Mouse (Mus musculus): ENCODE measurements around the gene Nckipsd. TPM values are rescaled to one million over a fixed set of nuclear protein-coding genes. Genes with fewer than 3 reads are reported as not detected.

Nckipsd gene
- polyA plus RNA-seq, 1 experiment from 2014 or later, result 9.5 TPM

- ATAC-seq (replicated peaks; ENCODE audit: insufficient number of reproducible peaks, low FRiP score, low TSS enrichment), result no peak
- Histone ChIP-seq H3K9ac (ENCODE audit: low read depth, low read length) (peak overlapping the region; percentile 98; the same call in 1 of the 2 replicates), H3K9me3 (replicated peaks; ENCODE audit: control insufficient read depth, low read length) (no peaks in the 10 kb centered on the region), H3K36me3 (ENCODE audit: control insufficient read depth, insufficient read depth, low read length) (no peaks in the 10 kb centered on the region), H3K4me3 (ENCODE audit: low read depth, low read length) (peak overlapping the region; percentile 97), H3K4me1 (ENCODE audit: control insufficient read depth, insufficient read depth, low read length) (peaks cover 26% of the 10 kb centered on the region), H3K27me3 (ENCODE audit: control insufficient read depth, insufficient read depth, low read length) (no peaks in the 10 kb centered on the region), H3K27ac (ENCODE audit: low read depth, low read length) (0 out of 2 replicates have a peak overlapping the region, but pooled peaks have one; percentile 12), H3K4me2 (peak overlapping the region; percentile 60)
- WGBS (ENCODE audit: insufficient replicate concordance), result 27% methylated on average over 9 of the region's 9 CpGs
These were observed 25.2 kb upstream of the Nckipsd start for GRCm38 (mm10) chr9:108782836-108783547.

DNA sequence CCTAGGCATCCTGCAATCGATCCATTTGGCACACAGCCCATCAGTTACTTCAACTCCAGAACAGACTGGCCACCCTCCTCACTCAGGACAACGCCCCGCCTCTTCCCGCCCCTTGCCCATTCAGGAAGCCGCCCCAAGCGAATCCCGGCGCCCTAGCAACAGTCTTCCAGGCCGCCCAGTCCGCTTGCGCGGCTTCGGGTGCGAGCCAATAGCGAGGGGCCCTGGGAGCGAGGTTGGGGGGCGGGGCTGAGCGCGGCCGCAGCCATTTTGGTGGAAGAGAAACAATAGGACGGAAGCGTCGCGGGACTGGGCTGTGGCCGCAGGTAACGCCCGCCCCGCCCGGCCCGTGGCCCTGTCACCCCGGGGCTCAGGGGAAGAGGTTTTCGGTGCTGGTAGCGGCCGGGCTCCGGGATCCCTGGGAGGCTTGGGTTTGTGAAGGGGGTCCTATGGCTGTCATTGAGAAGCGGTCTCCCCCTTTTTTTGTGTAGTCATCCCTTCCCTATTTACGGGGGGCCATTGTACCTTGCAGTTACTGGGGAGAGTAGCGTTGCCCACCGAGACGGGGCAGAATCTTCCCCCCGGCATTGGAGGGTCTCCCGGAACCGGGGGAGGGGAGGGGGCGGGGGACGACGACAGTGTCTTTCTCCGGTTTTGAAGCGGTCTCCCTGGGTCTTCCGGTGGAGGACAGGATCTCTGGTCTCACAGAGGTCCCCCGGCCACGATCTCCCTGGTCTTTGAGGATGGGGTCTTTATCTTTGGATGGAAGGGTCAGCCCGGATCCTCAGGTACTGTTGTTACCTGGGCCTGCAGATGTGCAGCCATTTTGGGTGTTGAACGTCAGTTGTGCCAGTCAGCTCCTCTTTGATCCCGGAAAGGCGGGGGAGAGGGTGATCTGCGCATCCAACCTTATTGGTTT lies 24.4 kb upstream of the Nckipsd start, which contains the start of gene Ip6k2:
TSS of gene Ip6k2 (plus strand) at position 249 of the 916 bp plus-strand sequence.
- peak within 1 kb of the TSS; percentile 97 for H3K4me3 ChIP-seq (ENCODE audit: low read depth, low read length)
- no peaks in the 10 kb centered on the region for H3K9me3 ChIP-seq (replicated peaks; ENCODE audit: control insufficient read depth, low read length)
- H3K27ac ChIP-seq (ENCODE audit: low read depth, low read length), result peak within 1 kb of the TSS; percentile 80
- H3K27me3 ChIP-seq (ENCODE audit: control insufficient read depth, insufficient read depth, low read length), result no peaks in the 10 kb centered on the region
- ATAC-seq (replicated peaks; ENCODE audit: insufficient number of reproducible peaks, low FRiP score, low TSS enrichment), result peak; percentile 99
- H3K36me3 ChIP-seq (ENCODE audit: control insufficient read depth, insufficient read depth, low read length), result no peaks in the 10 kb centered on the region
- peaks cover 30% of the 10 kb centered on the region for H3K4me1 ChIP-seq (ENCODE audit: control insufficient read depth, insufficient read depth, low read length)
- under 1% methylated on average over 56 of the region's 56 CpGs for WGBS (ENCODE audit: insufficient replicate concordance)
- peak within 1 kb of the TSS; percentile 60 for H3K4me2 ChIP-seq
- H3K9ac ChIP-seq (ENCODE audit: low read depth, low read length), result peak within 1 kb of the TSS; percentile 98

GRCm38 (mm10) chr9:108785416-108785815 lies 22.8 kb upstream of the Nckipsd start:
- ATAC-seq (replicated peaks; ENCODE audit: insufficient number of reproducible peaks, low FRiP score, low TSS enrichment), result no peak
- peak overlapping the region; percentile 60 for H3K4me2 ChIP-seq
- H3K9ac ChIP-seq (ENCODE audit: low read depth, low read length), result no peak overlapping the region
- no peaks in the 10 kb centered on the region for H3K36me3 ChIP-seq (ENCODE audit: control insufficient read depth, insufficient read depth, low read length)
- peak overlapping the region; percentile 97 for H3K4me3 ChIP-seq (ENCODE audit: low read depth, low read length)
- H3K4me1 ChIP-seq (ENCODE audit: control insufficient read depth, insufficient read depth, low read length), result peaks cover 33% of the 10 kb centered on the region
- H3K27me3 ChIP-seq (ENCODE audit: control insufficient read depth, insufficient read depth, low read length), result no peaks in the 10 kb centered on the region
- no peaks in the 10 kb centered on the region for H3K9me3 ChIP-seq (replicated peaks; ENCODE audit: control insufficient read depth, low read length)
- H3K27ac ChIP-seq (ENCODE audit: low read depth, low read length), result no peak overlapping the region

DNA sequence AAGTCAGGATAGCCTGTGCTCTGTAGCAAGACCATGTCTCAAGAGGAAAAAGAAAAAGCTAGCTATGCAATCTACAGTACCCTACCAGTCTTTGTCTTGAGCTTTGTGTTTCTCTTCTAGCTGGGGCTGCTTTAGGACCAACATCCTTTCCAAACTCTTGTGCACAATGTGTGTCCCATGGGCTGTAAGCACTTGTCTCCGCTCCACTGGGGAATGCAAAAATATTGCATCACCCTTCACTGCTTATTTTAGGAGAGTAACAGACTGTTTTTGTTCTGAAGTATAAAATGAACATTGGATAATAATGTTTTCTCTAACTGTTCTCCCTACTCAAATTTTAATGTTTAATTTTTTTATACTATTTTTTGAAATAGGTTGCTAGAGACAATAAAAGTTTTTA lies 21.7 kb upstream of the Nckipsd start:
- no peak overlapping the region for H3K4me3 ChIP-seq (ENCODE audit: low read depth, low read length)
- 82% methylated on average over 1 of the region's 1 CpGs for WGBS (ENCODE audit: insufficient replicate concordance)
- peaks cover 33% of the 10 kb centered on the region for H3K4me1 ChIP-seq (ENCODE audit: control insufficient read depth, insufficient read depth, low read length)
- no peaks in the 10 kb centered on the region for H3K9me3 ChIP-seq (replicated peaks; ENCODE audit: control insufficient read depth, low read length)
- no peaks in the 10 kb centered on the region for H3K36me3 ChIP-seq (ENCODE audit: control insufficient read depth, insufficient read depth, low read length)
- H3K27ac ChIP-seq (ENCODE audit: low read depth, low read length), result no peak overlapping the region
- H3K27me3 ChIP-seq (ENCODE audit: control insufficient read depth, insufficient read depth, low read length), result no peaks in the 10 kb centered on the region
- ATAC-seq (replicated peaks; ENCODE audit: insufficient number of reproducible peaks, low FRiP score, low TSS enrichment), result no peak
- no peak overlapping the region for H3K9ac ChIP-seq (ENCODE audit: low read depth, low read length)
- peak overlapping the region; percentile 16 for H3K4me2 ChIP-seq

GRCm38 (mm10) chr9:108787080-108787479 lies 21.1 kb upstream of the Nckipsd start:
- no peaks in the 10 kb centered on the region for H3K9me3 ChIP-seq (replicated peaks; ENCODE audit: control insufficient read depth, low read length)
- no peak for ATAC-seq (replicated peaks; ENCODE audit: insufficient number of reproducible peaks, low FRiP score, low TSS enrichment)
- no peak overlapping the region for H3K27ac ChIP-seq (ENCODE audit: low read depth, low read length)
- H3K4me3 ChIP-seq (ENCODE audit: low read depth, low read length), result no peak overlapping the region
- H3K4me1 ChIP-seq (ENCODE audit: control insufficient read depth, insufficient read depth, low read length), result peaks cover 35% of the 10 kb centered on the region
- WGBS (ENCODE audit: insufficient replicate concordance), result 90% methylated on average over 2 of the region's 2 CpGs
- no peaks in the 10 kb centered on the region for H3K27me3 ChIP-seq (ENCODE audit: control insufficient read depth, insufficient read depth, low read length)
- H3K9ac ChIP-seq (ENCODE audit: low read depth, low read length), result no peak overlapping the region
- H3K36me3 ChIP-seq (ENCODE audit: control insufficient read depth, insufficient read depth, low read length), result no peaks in the 10 kb centered on the region
- no peak overlapping the region for H3K4me2 ChIP-seq

GRCm38 (mm10) chr9:108788713-108789112 lies 19.5 kb upstream of the Nckipsd start:
- H3K4me3 ChIP-seq (ENCODE audit: low read depth, low read length), result no peak overlapping the region
- 78% methylated on average over 3 of the region's 3 CpGs for WGBS (ENCODE audit: insufficient replicate concordance)
- H3K36me3 ChIP-seq (ENCODE audit: control insufficient read depth, insufficient read depth, low read length), result no peaks in the 10 kb centered on the region
- no peak overlapping the region for H3K27ac ChIP-seq (ENCODE audit: low read depth, low read length)
- H3K9me3 ChIP-seq (replicated peaks; ENCODE audit: control insufficient read depth, low read length), result no peaks in the 10 kb centered on the region
- no peaks in the 10 kb centered on the region for H3K27me3 ChIP-seq (ENCODE audit: control insufficient read depth, insufficient read depth, low read length)
- H3K4me1 ChIP-seq (ENCODE audit: control insufficient read depth, insufficient read depth, low read length), result peaks cover 35% of the 10 kb centered on the region
- no peak overlapping the region for H3K4me2 ChIP-seq
- no peak for ATAC-seq (replicated peaks; ENCODE audit: insufficient number of reproducible peaks, low FRiP score, low TSS enrichment)
- H3K9ac ChIP-seq (ENCODE audit: low read depth, low read length), result no peak overlapping the region

- H3K36me3 ChIP-seq (ENCODE audit: control insufficient read depth, insufficient read depth, low read length), result peaks cover 3% of the 10 kb centered on the region; the same call in 1 of the 2 replicates
- H3K27me3 ChIP-seq (ENCODE audit: control insufficient read depth, insufficient read depth, low read length), result no peaks in the 10 kb centered on the region
- no peak for ATAC-seq (replicated peaks; ENCODE audit: insufficient number of reproducible peaks, low FRiP score, low TSS enrichment)
- no peak overlapping the region for H3K9ac ChIP-seq (ENCODE audit: low read depth, low read length)
- no peak overlapping the region for H3K27ac ChIP-seq (ENCODE audit: low read depth, low read length)
- no peak overlapping the region for H3K4me3 ChIP-seq (ENCODE audit: low read depth, low read length)
- no peak overlapping the region for H3K4me2 ChIP-seq
- H3K9me3 ChIP-seq (replicated peaks; ENCODE audit: control insufficient read depth, low read length), result no peaks in the 10 kb centered on the region
- peaks cover 43% of the 10 kb centered on the region for H3K4me1 ChIP-seq (ENCODE audit: control insufficient read depth, insufficient read depth, low read length)
- 46% methylated on average over 1 of the region's 1 CpGs for WGBS (ENCODE audit: insufficient replicate concordance)
These were observed 15.9 kb upstream of the Nckipsd start for GRCm38 (mm10) chr9:108792307-108792706.

DNA sequence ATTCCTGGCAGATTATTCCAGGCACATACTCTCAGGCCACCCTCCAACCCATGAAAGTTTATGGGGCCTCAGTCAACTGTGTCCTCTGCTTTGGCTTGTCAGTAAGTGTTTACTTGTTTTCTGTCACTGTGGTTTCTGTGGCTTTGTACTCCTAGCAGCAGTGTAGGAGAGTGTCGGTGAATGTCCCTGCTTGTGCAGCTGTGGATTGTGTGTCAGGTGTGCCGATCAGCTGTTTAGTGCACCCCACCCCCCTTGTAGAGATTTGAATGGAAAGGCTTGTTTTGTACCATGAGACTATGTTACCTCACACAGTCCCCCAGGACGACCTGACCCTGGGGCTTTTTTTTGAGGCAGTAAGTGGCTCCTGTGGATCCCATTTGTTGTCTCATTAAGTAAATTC lies 15.4 kb upstream of the Nckipsd start:
- no peak overlapping the region for H3K4me3 ChIP-seq (ENCODE audit: low read depth, low read length)
- no peak overlapping the region for H3K27ac ChIP-seq (ENCODE audit: low read depth, low read length)
- H3K36me3 ChIP-seq (ENCODE audit: control insufficient read depth, insufficient read depth, low read length), result peaks cover 6% of the 10 kb centered on the region
- no peak overlapping the region for H3K9ac ChIP-seq (ENCODE audit: low read depth, low read length)
- no peaks in the 10 kb centered on the region for H3K27me3 ChIP-seq (ENCODE audit: control insufficient read depth, insufficient read depth, low read length)
- WGBS (ENCODE audit: insufficient replicate concordance), result 52% methylated on average over 3 of the region's 3 CpGs
- no peak overlapping the region for H3K4me2 ChIP-seq
- peaks cover 45% of the 10 kb centered on the region for H3K4me1 ChIP-seq (ENCODE audit: control insufficient read depth, insufficient read depth, low read length)
- H3K9me3 ChIP-seq (replicated peaks; ENCODE audit: control insufficient read depth, low read length), result no peaks in the 10 kb centered on the region
- no peak for ATAC-seq (replicated peaks; ENCODE audit: insufficient number of reproducible peaks, low FRiP score, low TSS enrichment)
